Mouse (Mus musculus): ENCODE results near the gene Slc39a11.

Slc39a11 gene

GRCm38 (mm10) chr11:113409121-113409520 is 240.8 kb downstream of the Slc39a11 start:
- DNase-seq (ENCODE audit: low spot score in 2 of 2): no peak

GRCm38 (mm10) chr11:113407474-113407873 is 242.4 kb downstream of the Slc39a11 start:
- DNase-seq (ENCODE audit: low spot score in 2 of 2): no peak

DNA sequence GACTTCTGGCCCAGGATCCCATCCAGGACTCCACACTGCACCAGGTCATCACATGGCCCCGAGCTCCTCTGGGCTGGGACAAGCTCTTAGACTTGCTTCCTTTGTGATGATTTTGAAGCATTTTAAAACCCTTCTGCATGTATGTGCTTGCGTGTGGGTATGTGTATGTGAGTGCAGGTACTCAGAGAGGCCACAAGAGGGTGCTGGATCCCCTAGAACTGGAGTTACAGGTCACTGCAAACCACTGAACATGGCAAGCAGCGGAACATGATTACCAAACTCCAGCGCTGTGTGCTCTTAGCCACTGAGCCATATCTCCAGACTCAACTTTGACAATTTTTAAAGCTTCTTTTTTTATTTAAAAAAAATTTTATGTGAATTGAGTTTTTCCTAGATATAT is 249.0 kb downstream of the Slc39a11 start:
- DNase-seq (ENCODE audit: low spot score in 2 of 2): no peak

- no peak for DNase-seq (ENCODE audit: low spot score in 2 of 2)
Measured at GRCm38 (mm10) chr11:113399601-113400000, 250.3 kb downstream of the Slc39a11 start.

- no peak for DNase-seq (ENCODE audit: low spot score in 2 of 2)
Measured at GRCm38 (mm10) chr11:113397394-113397793, 252.5 kb downstream of the Slc39a11 start.

GRCm38 (mm10) chr11:113393366-113394150 is 256.3 kb downstream of the Slc39a11 start:
- DNase-seq (ENCODE audit: low spot score in 2 of 2): no peak

DNA sequence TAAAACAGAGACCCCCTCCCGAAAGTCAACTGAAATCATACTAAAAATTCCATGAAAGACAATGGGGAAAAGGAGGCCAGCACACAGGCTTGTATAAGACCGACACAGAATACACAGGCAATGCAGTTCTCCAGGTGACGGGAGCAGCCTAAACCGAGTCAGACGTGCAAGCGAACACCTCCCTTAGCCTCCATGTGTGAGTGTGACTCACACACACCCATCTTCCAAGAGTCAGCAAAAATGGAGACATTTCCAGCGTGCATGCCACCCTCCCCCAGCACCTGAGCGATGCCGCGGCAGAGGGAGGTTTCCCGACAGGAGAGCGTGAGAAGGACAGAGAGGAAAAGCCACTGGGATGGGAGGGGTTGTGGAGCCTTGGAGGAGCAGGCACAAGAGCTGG is 258.2 kb downstream of the Slc39a11 start:
- no peak for DNase-seq (ENCODE audit: low spot score in 2 of 2)

DNA sequence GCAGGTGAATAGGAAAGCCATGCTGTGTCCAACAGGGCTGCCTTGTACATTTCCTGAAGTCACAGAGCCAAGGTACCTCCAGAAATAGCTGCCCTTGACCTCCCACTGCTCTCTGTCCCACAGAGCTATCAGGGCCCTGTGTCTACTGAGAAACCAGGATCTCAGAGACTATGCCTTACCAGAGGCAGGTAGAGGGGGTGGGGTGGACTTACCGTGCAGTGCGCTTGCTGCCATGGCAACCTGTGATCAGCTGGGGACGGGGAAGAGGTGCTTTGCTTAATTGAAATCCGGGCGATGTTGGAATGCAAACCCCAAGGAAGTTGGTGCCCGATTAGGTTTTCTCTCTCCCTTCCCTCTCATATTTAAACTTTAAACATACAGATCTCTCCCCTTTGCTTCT is 260.2 kb downstream of the Slc39a11 start:
- DNase-seq (ENCODE audit: low spot score in 2 of 2): no peak

DNA sequence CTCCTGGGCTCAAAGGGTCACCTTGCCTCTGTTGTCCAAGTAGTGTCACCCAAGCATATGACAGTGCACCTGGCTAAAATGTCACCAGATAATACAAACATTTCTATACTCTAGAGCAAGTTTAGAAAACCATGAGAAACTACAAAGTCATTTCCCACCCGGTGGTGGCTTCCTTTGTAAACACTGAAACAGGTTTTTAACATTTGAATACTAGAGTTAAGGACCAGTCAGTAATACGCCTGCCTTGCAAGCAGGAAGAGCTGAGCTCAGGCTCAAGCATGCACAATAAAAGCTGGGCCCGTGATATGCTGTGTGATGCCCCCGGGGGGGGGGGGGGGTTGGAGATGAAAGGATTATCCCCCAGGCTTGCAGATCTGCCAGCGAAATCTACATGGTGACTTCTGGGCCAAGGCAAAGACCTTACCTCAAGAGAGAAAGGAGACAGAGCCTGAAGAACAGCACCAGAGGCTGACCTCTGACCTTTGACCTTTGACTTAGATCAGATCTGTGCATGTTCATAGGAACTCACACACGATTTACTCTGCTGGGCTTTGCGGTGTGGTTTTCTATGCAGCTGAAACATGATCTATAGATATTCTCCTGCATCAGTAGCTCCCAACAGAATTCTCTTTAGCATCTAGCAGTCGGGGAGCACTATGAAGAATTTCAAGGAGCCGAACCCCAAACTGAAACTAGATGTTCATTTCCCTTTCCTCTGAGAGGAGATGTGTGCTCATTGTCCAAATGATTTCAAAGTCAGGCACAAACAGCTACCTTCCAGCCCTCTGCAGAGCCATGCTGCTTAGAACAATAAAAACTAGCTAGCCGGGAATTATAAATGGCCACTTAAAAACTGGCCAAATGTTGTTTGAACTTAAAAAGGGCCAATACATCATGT is 267.0 kb downstream of the Slc39a11 start:
- no peak for DNase-seq (ENCODE audit: low spot score in 2 of 2)

- DNase-seq (ENCODE audit: low spot score in 2 of 2): no peak
Measured at GRCm38 (mm10) chr11:113381550-113381949, 268.3 kb downstream of the Slc39a11 start.

- DNase-seq (ENCODE audit: low spot score in 2 of 2): no peak
Measured at GRCm38 (mm10) chr11:113378867-113379266, 271.0 kb downstream of the Slc39a11 start.

DNA sequence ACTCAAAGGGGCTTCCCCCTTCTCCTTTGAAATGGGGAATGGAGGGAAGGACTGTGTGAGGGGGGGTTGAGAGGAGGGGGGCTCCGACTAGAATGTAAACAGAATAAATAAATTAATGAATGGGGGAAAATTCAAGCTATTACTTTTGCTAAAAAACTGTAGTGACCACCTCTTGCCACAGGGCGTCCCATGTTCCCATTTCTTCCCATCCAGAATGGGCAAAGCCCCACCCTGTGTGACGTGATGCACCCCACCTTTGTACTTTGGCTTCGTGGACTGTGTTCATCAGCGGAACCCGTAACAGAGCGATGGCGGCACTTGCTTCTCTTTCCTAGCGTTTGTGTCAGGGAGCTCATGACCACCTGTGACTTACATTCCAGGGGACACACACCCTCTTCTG is 273.8 kb downstream of the Slc39a11 start:
- no peak for DNase-seq (ENCODE audit: low spot score in 2 of 2)

DNA sequence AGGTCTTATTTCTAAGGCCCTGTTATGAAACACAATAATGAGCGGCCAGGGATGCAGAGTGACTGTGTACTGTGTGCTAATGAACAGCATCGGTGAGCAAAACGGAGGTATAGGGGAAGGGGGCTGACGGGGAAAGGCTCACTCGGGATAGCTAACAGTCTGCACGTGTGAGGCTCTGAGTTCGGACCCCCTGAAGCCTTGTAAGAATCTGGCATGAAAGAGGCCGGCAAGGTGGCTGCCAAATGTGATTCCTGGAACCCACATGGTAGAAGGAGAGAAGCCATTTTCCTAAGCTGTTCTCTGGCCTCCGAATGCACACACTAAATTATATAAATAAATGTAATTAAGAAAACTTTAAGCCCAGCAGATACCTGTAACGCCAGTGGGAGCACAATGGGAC is 276.0 kb downstream of the Slc39a11 start:
- no peak for DNase-seq (ENCODE audit: low spot score in 2 of 2)

DNA sequence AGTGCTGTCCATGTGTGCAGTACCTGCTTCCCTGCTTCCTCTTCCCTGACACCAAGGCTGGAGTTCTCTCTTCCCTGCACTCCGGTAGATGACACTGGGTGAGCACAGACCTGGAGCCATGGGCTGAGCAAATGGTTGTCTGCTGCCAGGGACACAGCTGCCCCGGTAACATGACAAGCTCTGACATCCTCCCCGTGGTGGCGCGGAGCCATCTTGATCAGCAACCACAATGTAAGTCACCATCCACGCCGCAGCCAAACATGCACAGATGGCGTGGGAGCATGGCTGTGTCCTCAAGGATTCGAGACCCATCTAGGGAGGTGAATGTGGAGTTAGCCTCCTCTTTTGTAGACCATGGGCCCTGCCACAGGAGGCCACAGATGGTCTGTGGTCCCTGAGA is 276.5 kb downstream of the Slc39a11 start:
- DNase-seq (ENCODE audit: low spot score in 2 of 2): no peak

- DNase-seq (ENCODE audit: low spot score in 2 of 2): no peak
Measured at GRCm38 (mm10) chr11:113368046-113368445, 281.8 kb downstream of the Slc39a11 start.

DNA sequence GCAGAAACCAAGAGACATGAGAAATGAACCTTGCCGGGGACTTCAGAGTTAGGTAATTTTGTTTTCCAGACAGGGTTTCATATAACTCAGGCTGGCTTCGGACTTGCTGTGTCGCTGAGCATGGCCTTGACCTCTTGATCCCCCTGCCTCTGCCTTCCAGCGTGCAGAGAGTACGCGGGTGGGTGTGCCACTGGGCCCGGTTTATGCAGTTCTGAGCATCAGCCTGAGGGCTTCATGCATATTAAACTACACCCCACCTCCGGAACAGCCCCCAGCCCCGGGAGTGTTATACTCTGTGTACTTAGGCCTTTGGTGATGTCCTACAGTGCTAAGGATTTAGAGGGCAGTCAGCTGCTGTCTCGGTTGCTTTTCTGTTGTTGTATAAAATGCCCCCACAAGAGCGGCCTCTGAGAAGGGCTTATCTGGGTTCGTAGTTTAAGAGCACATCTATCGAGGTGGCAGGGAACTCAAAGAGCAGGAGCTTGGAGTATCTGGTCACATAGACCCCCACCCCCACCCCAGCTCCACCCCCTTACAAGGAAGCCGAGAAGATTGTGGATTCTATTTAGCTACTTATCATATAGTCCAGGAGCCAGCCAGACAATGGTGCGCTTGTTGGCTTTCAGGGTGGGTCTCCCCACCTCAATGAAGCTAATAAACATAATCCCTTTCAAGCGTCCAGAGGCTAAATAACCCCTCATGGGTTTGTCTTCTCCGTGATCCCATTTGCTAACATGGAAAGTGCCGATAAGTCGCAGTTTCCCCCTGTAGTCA is 283.4 kb downstream of the Slc39a11 start:
- no peak for DNase-seq (ENCODE audit: low spot score in 2 of 2)

DNA sequence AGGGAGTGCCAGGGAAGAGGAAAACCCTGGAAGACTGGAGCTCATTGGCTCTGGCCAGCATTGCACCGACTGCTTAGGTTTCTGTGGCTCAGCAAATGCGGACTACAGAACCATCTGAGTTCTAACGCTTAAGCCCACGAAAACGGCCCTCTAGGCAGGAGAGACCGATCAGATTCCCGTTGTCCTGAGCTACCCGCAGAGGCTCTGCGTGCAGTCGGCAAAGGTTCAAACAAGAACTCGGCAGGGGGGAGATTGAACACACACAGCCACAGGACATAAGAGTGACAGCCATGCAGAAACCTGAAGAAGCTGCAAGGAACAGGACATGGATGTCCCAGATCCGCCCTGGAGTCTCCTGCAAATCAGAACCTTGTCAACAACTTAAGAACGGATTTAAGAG is 286.1 kb downstream of the Slc39a11 start:
- no peak for DNase-seq (ENCODE audit: low spot score in 2 of 2)

DNA sequence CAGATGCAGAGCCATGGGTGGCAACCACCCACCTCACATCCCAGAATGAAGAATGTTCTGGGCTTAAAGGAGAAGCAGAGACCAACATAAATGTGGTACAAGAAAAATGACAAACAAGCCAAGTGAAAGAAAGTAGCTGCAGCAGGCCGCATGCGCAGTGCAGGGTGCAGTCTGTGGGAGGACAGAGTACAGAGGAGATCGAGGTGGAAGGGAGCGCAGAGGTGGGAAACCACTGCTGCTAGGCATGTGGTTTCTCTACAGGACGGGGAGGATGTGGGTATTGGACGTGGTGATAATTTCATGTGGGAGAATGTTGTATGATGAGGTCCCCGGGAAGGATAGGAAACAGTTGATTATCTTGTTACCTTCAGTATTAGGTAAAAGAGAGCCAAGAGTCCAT is 287.3 kb downstream of the Slc39a11 start:
- no peak for DNase-seq (ENCODE audit: low spot score in 2 of 2)

- no peak for DNase-seq (ENCODE audit: low spot score in 2 of 2)
Measured at GRCm38 (mm10) chr11:113360049-113360835, 289.6 kb downstream of the Slc39a11 start.

DNA sequence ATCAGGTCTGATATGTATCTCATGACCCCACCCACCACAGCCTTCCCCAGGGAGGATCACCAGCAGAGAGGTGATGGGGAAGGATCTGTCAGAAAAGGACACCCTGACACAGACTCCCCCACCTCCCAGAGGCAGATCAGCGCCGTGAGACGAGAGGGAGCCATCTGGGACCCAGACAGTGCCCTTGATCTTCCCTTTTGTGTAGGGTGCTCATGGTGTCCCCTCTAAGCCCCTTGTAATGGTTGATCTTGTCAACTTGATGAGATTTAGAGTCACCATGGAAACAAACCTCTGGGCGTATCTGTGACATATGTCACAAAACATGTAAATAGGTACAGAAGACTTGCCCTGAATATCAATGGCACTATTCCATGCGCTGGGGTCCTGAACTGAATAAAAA is 293.9 kb downstream of the Slc39a11 start:
- no peak for DNase-seq (ENCODE audit: low spot score in 2 of 2)

DNA sequence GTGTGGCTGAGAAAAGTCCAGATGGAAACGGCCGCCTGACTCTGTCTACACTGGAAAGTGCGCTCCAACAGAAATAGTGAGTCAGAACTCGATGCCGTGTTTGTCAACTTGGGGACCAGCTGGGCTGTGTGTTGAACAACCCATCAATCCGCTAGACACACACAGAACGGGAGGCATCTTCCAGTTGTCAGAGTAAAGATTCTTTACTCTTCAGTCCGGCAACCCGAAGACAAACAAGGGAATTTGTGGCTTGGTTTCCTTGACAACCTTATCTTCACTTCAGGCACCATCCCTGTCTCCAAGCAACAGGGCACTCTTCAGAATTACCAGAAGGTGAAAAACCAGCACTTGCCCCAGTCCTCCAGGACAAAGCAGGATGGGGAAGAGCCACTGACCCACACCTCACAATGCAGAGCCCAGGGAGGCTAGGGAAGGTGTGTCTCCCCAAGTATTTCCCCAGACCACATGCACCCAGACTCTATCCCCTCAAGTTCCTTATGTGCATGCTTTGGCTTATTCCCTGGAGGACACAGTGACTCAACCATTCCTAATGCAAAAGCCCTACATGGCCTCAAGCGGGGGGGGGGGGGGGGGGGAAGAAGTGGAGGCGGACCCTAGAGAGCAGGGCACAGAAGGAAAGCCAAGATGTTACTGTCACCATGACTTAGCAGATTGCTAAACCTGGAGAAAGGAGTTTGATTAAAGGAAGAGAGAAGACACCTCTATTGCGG is 297.6 kb downstream of the Slc39a11 start:
- no peak for DNase-seq (ENCODE audit: low spot score in 2 of 2)

Measured in urinary bladder, adult 18-20 months (tissue).